Mouse (Mus musculus): ENCODE data around the gene Disc1. TPM values are rescaled to one million over a fixed set of nuclear protein-coding genes. Genes with fewer than 3 reads are reported as not detected.

The Disc1 gene
- total and polyA plus RNA-seq, 3 experiments: not detected

DNA sequence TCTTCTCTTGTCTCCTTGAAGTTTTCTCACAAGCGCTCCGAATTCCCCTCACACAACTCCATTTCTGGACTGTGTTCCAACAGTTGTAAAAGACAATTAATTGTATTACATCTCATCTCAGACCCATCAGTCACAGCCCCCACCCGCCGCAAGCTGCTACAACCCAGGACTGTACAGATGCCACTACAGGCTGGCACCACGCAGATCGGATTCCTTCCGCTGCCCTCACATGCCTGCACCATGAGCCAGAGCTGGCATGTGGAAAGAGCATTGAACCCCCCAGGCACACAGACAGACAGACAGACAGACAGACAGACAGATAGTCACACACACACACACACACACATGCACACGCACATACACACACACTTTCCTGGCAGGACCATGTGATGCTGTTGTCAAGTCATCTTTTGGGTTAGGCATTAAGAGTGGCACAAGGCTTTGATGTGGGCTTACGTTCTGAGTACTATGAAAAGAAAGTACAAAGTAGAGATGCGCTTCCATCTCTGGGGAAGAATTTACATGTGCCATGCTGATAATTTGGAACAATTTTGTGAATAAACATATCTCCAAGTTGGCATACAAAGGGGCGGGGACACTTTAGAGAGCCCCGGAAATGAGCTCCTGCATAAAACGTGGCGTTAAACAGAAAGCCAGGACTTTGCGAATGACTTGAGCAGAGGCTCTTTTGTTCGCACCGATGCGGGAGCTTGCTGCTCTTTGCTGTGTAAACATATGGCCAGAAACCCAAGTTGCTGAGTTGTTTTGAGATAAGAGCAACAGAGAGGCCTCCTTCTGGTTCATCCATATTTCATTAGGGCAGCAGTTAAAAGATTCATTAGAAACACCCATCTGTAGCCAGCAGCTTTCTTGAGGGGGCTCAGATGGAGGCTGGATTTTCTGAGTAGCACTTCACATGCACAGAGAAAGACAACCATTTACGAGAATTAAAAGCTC, 26.7 kb downstream of the Disc1 start:
- dilution Hi-C loops (cut with MboI; ENCODE audit: extremely low pct_ligation_motif_present, extremely low pct_unique_long_range_greater_than_20kb, low sequenced_read_pairs): no loop called here
- Histone ChIP-seq H3K4me3 (replicated peaks in 1 of 3; ENCODE audit: low read depth in 2 of 3, low read length in 2 of 3, poor library complexity in 1 of 3) (no peak overlapping the region), H3K79me2 (replicated peaks; ENCODE audit: control insufficient read depth, extremely low read depth, insufficient read depth, poor library complexity, severe bottlenecking) (no peaks in the 10 kb centered on the region), H3K36me3 (replicated peaks in 1 of 2; ENCODE audit: control insufficient read depth in 1 of 2, insufficient read depth in 1 of 2, low read length in 1 of 2) (no peaks in the 10 kb centered on the region), H3K27ac (ENCODE audit: insufficient read depth, low read depth) (no peak overlapping the region), H3K9ac (ENCODE audit: insufficient read depth, low read depth) (no peak overlapping the region), H3K27me3 (replicated peaks) (no peaks in the 10 kb centered on the region), H3K4me2 (ENCODE audit: insufficient read depth, low read depth, poor library complexity, severe bottlenecking) (no peak overlapping the region), H3K4me1 (ENCODE audit: control insufficient read depth in 1 of 2, insufficient read depth in 2 of 2) (peaks cover 23% of the 10 kb centered on the region in 2 experiments), H3K9me3 (replicated peaks; ENCODE audit: low read length) (peaks cover 2% of the 10 kb centered on the region)
- no peak for DNase-seq (ENCODE audit: extremely low read depth)
- in situ Hi-C loops (cut with MboI; ENCODE audit: low pct_ligation_motif_present, low pct_unique_long_range_greater_than_20kb, low sequenced_read_pairs): no loop called here
- TF ChIP-seq USF1 (IDR thresholded peaks at IDR 0.05; ENCODE audit: low read depth, low read length) (no peak), MXI1 (IDR thresholded peaks at IDR 0.05; ENCODE audit: low read depth, low read length) (no peak), NRF1 (IDR thresholded peaks at IDR 0.05; ENCODE audit: low read depth, low read length) (no peak), SMC3 (IDR thresholded peaks at IDR 0.05; ENCODE audit: low read depth, low read length) (no peak), POLR2AphosphoS2 (IDR thresholded peaks at IDR 0.05; ENCODE audit: low read depth, low read length) (no peak), CTCF (conservative IDR thresholded peaks at IDR 0.05 in 1 of 2, IDR thresholded peaks at IDR 0.05 in 1 of 2; ENCODE audit: low read depth in 2 of 2, low read length in 2 of 2) (no peak), EP300 (IDR thresholded peaks at IDR 0.05; ENCODE audit: low read length) (no peak), ZKSCAN1 (IDR thresholded peaks at IDR 0.05; ENCODE audit: borderline replicate concordance, low read depth, low read length) (no peak), RAD21 (IDR thresholded peaks at IDR 0.05; ENCODE audit: low read depth, low read length) (no peak), TCF12 (IDR thresholded peaks at IDR 0.05; ENCODE audit: low read depth, low read length) (no peak), E2F4 (IDR thresholded peaks at IDR 0.05; ENCODE audit: insufficient replicate concordance, low read depth, low read length) (no peak), KAT2A (IDR thresholded peaks at IDR 0.05; ENCODE audit: insufficient replicate concordance, low read length) (no peak), IRF4 (IDR thresholded peaks at IDR 0.05; ENCODE audit: low read depth, low read length) (no peak), GABPA (IDR thresholded peaks at IDR 0.05; ENCODE audit: insufficient replicate concordance, low read depth, low read length) (no peak), MAZ (IDR thresholded peaks at IDR 0.05; ENCODE audit: low read depth, low read length) (no peak), MYC (IDR thresholded peaks at IDR 0.05; ENCODE audit: low read depth, low read length) (no peak), RCOR1 (conservative IDR thresholded peaks at IDR 0.05; ENCODE audit: low read depth, low read length) (no peak), TBP (conservative IDR thresholded peaks at IDR 0.05; ENCODE audit: low read depth, low read length) (no peak), BHLHE40 (IDR thresholded peaks at IDR 0.05; ENCODE audit: low read depth, low read length) (no peak), ZC3H11A (IDR thresholded peaks at IDR 0.05; ENCODE audit: low read depth, low read length) (no peak)
